Mouse (Mus musculus) CD4-positive, CD25-positive, alpha-beta regulatory T cell (primary cell): ENCODE measurements around the gene Cep170. TPM values are rescaled to one million over a fixed set of nuclear protein-coding genes. Genes with fewer than 3 reads are reported as not detected.

Experiments
- polyA plus RNA-seq: library from polyadenylated mRNA; unstranded; fragments of 100-300 nt; shearing (Covaris generic); gene quantifications from one replicate; pipeline ENCODE4 v1.2.1, GENCODE M21; 2017

Cep170 gene
- 21.0 TPM for polyA plus RNA-seq

GRCm38 (mm10) chr1:176814036-176814420, at the start of gene Cep170:
Cep170 (minus strand) TSS chr1:176814067.

GRCm38 (mm10) chr1:176814591-176815062, 760 bp upstream of the Cep170 start, which contains the start of gene Sdccag8:
Sdccag8 (plus strand) TSS chr1:176814660.

Other genes with a start within 250 kb of the Cep170 start
- 21.3 TPM for gene Sdccag8, start 593 bp upstream of the Cep170 start, polyA plus RNA-seq